Mouse (Mus musculus) lung, adult 2 months (tissue): ENCODE measurements at regions not wholly inside any gene's neighbourhood (a gene's known extent, or its start where the extent isn't known, plus 50 kb on each side); places are given as distances from the start of the nearest gene placed in this dataset.

ENCODE experiments used
- DNase-seq: peaks from one replicate; pipeline ENCODE4 v3.0.0; 2022
- H3K4me1 ChIP-seq: fragments of 200-500 bp; 2 replicates; pipeline ENCODE4 v1.6.1; 2011; ENCODE audit warnings: low read length; ENCODE audit not compliant: control insufficient read depth, insufficient read depth
- H3K4me3 ChIP-seq: fragments of 200-500 bp; replicated peaks from 2 replicates; pipeline ENCODE3; 2011; ENCODE audit warnings: low read depth, mild to moderate bottlenecking, control low read depth, low read length; ENCODE audit errors: extremely low read depth
- CTCF ChIP-seq: fragments of 200-500 bp; IDR thresholded peaks from 2 replicates; pipeline ENCODE4 v1.5.1; 2011; ENCODE audit warnings: mild to moderate bottlenecking, low read length, control low read depth; ENCODE audit not compliant: insufficient read depth
- POLR2A ChIP-seq: fragments of 200-500 bp; IDR thresholded peaks from 2 replicates; pipeline ENCODE4 v1.6.1; 2011; ENCODE audit warnings: low read depth, mild to moderate bottlenecking, control low read depth, low read length, borderline replicate concordance; ENCODE audit errors: extremely low read depth
- WGBS: fragments of 180-500 bp; shearing (Covaris S2); methylation state at CpG from one replicate; pipeline ENCODE4 v1.1.7; 2018; 5-methylcytosine and 5-hydroxymethylcytosine counted together

- Histone ChIP-seq H3K4me3 (no peak overlapping the region), H3K4me1 (no peaks in the 10 kb centered on the region)
- WGBS, result 79% methylated on average over 4 of the region's 4 CpGs
- TF ChIP-seq POLR2A (no peak), CTCF (no peak)
- no peak for DNase-seq
These were observed 484.2 kb downstream of the Gm21750 start for GRCm38 (mm10) chr14:74145202-74145700.

GRCm38 (mm10) chr14:74166221-74166620 is 474.4 kb upstream of the Htr2a start:
- TF ChIP-seq POLR2A, result no peak
- no peak for TF ChIP-seq CTCF
- Histone ChIP-seq H3K4me1 (no peaks in the 10 kb centered on the region), H3K4me3 (no peak overlapping the region)
- 59% methylated on average over 2 of the region's 2 CpGs for WGBS
- DNase-seq, result no peak

DNA sequence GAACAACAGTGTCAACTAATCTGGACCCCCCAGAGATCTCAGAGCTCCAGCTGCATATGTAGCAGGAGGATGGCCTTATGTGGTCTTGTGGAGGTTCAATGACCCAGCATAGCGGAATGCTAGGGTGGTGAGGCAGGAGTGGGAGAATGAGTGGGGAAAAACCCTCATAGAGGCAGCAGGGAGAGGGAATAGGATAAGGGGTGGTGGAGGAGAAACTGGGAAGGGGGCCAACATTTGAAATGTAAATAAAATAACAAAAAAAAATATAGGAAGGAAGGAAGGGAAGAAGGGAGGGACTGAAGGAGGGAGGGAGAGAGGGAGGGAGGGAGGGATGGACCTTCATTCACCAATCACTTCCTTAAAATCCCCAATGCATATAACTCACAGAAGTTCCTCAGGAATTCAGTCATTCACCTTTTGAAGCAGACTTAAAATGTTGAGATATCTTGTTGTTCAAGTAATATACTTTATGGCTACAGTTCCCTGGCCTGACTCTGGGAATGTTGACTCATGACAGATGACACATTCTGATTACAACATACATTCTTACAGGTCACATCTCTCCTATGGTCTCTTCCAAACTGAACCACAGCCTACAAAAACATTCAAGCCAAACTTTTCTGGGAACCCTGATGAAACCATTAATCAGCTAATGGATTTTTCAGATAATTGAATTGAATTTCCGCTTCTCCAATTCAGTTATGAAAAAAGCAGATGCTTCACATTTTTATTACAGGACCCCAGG is 471.3 kb upstream of the Htr2a start:
- Histone ChIP-seq H3K4me1 (no peaks in the 10 kb centered on the region), H3K4me3 (no peak overlapping the region)
- TF ChIP-seq CTCF (no peak), POLR2A (no peak)
- DNase-seq, result no peak
- 85% methylated on average over 2 of the region's 2 CpGs for WGBS

- H3K4me3 ChIP-seq, result no peak overlapping the region
- 71% methylated on average over 2 of the region's 2 CpGs for WGBS
- TF ChIP-seq CTCF (no peak), POLR2A (no peak)
These were observed 460.6 kb upstream of the Htr2a start for GRCm38 (mm10) chr14:74180066-74180465.

DNA sequence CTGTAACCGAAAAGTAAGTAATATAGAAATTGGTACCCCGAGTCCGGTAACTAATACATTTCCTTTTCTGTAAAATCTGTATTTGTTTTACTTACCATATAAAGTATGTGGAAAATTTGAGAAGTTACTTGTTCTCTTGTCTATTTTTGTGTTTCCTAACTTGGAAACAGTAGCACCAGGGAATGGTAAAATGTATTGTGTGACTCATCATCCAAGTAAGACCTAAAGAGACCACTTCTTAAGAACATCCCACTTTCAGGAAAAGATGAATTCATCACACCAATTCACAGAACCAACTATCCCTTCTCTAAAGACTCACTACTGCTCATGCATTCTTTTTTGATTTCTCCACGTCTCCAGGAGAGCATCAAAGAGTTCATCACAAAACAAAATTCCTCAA is 457.6 kb upstream of the Htr2a start:
- no peak for TF ChIP-seq POLR2A
- TF ChIP-seq CTCF, result no peak
- no peak overlapping the region for H3K4me3 ChIP-seq
- H3K4me1 ChIP-seq, result no peaks in the 10 kb centered on the region
- 86% methylated on average over 4 of the region's 4 CpGs for WGBS
- DNase-seq, result no peak

More at GRCm38 (mm10) chr14:74180066-74180465, 460.6 kb upstream of the Htr2a start:
- no peak for DNase-seq
- no peaks in the 10 kb centered on the region for H3K4me1 ChIP-seq

GRCm38 (mm10) chr14:74201710-74202109 is 438.9 kb upstream of the Htr2a start:
- WGBS, result 92% methylated on average over 2 of the region's 2 CpGs
- Histone ChIP-seq H3K4me3 (no peak overlapping the region), H3K4me1 (no peaks in the 10 kb centered on the region)
- TF ChIP-seq POLR2A (no peak), CTCF (no peak)
- DNase-seq, result no peak

GRCm38 (mm10) chr14:74205011-74205410 is 435.6 kb upstream of the Htr2a start:
- TF ChIP-seq CTCF (no peak), POLR2A (no peak)
- DNase-seq, result no peak
- Histone ChIP-seq H3K4me1 (no peaks in the 10 kb centered on the region), H3K4me3 (no peak overlapping the region)
- WGBS, result 79% methylated on average over 1 of the region's 1 CpGs

- 67% methylated on average over 2 of the region's 2 CpGs for WGBS
- DNase-seq, result no peak
- no peak overlapping the region for H3K4me3 ChIP-seq
- no peaks in the 10 kb centered on the region for H3K4me1 ChIP-seq
- TF ChIP-seq POLR2A, result no peak
- no peak for TF ChIP-seq CTCF
These were observed 422.7 kb upstream of the Htr2a start for GRCm38 (mm10) chr14:74217914-74218446.

- WGBS, result 84% methylated on average over 3 of the region's 3 CpGs
These were observed 420.9 kb upstream of the Htr2a start for GRCm38 (mm10) chr14:74219761-74220160.

GRCm38 (mm10) chr14:74222093-74222492 is 418.5 kb upstream of the Htr2a start:
- Histone ChIP-seq H3K4me3 (no peak overlapping the region), H3K4me1 (no peaks in the 10 kb centered on the region)
- TF ChIP-seq CTCF, result no peak
- no peak for TF ChIP-seq POLR2A
- no peak for DNase-seq
- WGBS, result 76% methylated on average over 1 of the region's 1 CpGs

More at GRCm38 (mm10) chr14:74219761-74220160, 420.9 kb upstream of the Htr2a start:
- no peak overlapping the region for H3K4me3 ChIP-seq
- no peak for TF ChIP-seq CTCF
- no peak for TF ChIP-seq POLR2A
- no peak for DNase-seq
- no peaks in the 10 kb centered on the region for H3K4me1 ChIP-seq
